Mouse (Mus musculus): ENCODE measurements around the gene Rfc5.

- TF ChIP-seq CTCF (IDR thresholded peaks at IDR 0.05; ENCODE audit: control insufficient read depth, insufficient read depth, low read length) (no peak), POLR2A (IDR thresholded peaks at IDR 0.05; ENCODE audit: borderline replicate concordance, control insufficient read depth, low read depth, low read length) (no peak)
Observed at GRCm38 (mm10) chr5:117403609-117404008, 14.8 kb upstream of the Rfc5 start.

Measured in bone marrow, adult 2 months (tissue).